Mouse (Mus musculus): ENCODE measurements at regions not wholly inside any gene's neighbourhood (a gene's known extent, or its start where the extent isn't known, plus 50 kb on each side); places are given as distances from the start of the nearest gene placed in this dataset.

DNA sequence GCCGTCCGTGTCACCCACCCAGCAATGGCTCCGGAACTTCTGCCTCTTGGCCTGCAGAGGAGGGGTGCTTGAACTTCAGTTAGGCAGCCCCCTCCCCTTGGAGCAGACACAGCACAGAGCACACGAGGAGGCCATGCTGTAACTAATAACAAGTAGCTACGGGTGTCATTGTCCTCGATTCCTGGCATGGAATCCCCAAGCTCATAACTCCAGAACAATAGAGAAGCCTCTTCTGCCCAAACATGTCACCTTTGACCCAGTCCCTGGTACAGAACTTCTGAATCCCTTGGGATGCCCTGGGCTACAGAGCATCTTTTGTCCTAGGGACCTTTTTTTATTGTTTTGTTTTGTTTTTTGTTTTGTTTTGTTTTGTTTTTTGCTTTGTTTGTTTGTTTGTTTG is 165.5 kb downstream of the Ly86 start:
- Histone ChIP-seq H3K27ac (ENCODE audit: control insufficient read depth, insufficient read depth, low read depth, low read length) (no peak overlapping the region), H3K4me1 (ENCODE audit: control insufficient read depth, insufficient read depth, low read length) (peaks cover 23% of the 10 kb centered on the region), H3K27me3 (ENCODE audit: control insufficient read depth, insufficient read depth, low read length) (no peaks in the 10 kb centered on the region), H3K4me3 (ENCODE audit: control insufficient read depth, low read depth, low read length) (no peak overlapping the region), H3K36me3 (ENCODE audit: control insufficient read depth, insufficient read depth, low read length) (no peaks in the 10 kb centered on the region)
- no peak for TF ChIP-seq POLR2A (IDR thresholded peaks at IDR 0.05; ENCODE audit: control insufficient read depth, low read depth, low read length)
- no peak for TF ChIP-seq CTCF (IDR thresholded peaks at IDR 0.05; ENCODE audit: control insufficient read depth, insufficient read depth, insufficient replicate concordance, low read depth, low read length)

DNA sequence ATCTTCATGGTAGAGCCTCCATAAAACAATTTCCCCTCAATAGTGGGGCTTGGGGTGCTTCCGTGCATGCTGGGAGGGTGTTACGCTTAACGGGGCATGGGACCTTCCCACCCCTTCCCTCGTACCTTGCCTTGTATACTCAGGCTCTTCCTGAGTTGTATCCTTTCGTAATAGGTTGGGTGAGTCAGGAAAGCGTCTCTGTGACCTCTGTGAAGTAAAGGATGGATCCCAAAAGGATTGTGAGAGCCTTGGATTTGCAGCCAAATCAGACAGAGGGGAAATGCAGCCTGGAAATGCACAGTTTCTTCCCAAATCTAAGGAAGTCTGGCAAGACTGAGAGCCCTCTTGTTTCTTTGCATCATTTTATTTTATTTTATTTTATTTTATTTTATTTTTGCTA is 166.0 kb downstream of the Ly86 start:
- H3K4me1 ChIP-seq (ENCODE audit: control insufficient read depth, insufficient read depth, low read length), result peaks cover 21% of the 10 kb centered on the region
- H3K27me3 ChIP-seq (ENCODE audit: control insufficient read depth, insufficient read depth, low read length), result no peaks in the 10 kb centered on the region
- no peaks in the 10 kb centered on the region for H3K36me3 ChIP-seq (ENCODE audit: control insufficient read depth, insufficient read depth, low read length)
- TF ChIP-seq POLR2A (IDR thresholded peaks at IDR 0.05; ENCODE audit: control insufficient read depth, low read depth, low read length) (no peak), CTCF (IDR thresholded peaks at IDR 0.05; ENCODE audit: control insufficient read depth, insufficient read depth, insufficient replicate concordance, low read depth, low read length) (no peak)
- no peak overlapping the region for H3K4me3 ChIP-seq (ENCODE audit: control insufficient read depth, low read depth, low read length)
- H3K27ac ChIP-seq (ENCODE audit: control insufficient read depth, insufficient read depth, low read depth, low read length), result no peak overlapping the region

DNA sequence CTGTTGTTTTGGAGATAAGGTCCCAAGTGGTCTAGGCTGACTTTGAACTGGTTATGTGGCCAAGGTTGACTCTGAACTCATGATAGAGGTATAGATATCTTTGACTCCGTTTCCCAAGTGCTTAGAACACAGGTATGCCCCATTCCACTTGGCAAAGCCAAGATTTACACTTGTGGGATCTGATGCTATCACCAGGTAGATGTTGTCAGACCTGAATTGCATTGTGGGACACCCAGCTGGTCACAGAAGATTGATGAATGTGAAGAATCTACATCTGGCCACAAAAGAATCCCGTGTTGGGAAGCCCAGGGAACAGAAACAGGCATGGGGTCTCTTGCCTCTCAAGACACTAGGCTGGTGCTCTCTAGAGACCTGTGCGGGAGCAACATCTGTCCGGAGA is 166.4 kb downstream of the Ly86 start:
- Histone ChIP-seq H3K4me3 (ENCODE audit: control insufficient read depth, low read depth, low read length) (no peak overlapping the region), H3K36me3 (ENCODE audit: control insufficient read depth, insufficient read depth, low read length) (no peaks in the 10 kb centered on the region), H3K4me1 (ENCODE audit: control insufficient read depth, insufficient read depth, low read length) (peaks cover 21% of the 10 kb centered on the region), H3K27me3 (ENCODE audit: control insufficient read depth, insufficient read depth, low read length) (no peaks in the 10 kb centered on the region), H3K27ac (ENCODE audit: control insufficient read depth, insufficient read depth, low read depth, low read length) (no peak overlapping the region)
- TF ChIP-seq CTCF (IDR thresholded peaks at IDR 0.05; ENCODE audit: control insufficient read depth, insufficient read depth, insufficient replicate concordance, low read depth, low read length) (no peak), POLR2A (IDR thresholded peaks at IDR 0.05; ENCODE audit: control insufficient read depth, low read depth, low read length) (no peak)

DNA sequence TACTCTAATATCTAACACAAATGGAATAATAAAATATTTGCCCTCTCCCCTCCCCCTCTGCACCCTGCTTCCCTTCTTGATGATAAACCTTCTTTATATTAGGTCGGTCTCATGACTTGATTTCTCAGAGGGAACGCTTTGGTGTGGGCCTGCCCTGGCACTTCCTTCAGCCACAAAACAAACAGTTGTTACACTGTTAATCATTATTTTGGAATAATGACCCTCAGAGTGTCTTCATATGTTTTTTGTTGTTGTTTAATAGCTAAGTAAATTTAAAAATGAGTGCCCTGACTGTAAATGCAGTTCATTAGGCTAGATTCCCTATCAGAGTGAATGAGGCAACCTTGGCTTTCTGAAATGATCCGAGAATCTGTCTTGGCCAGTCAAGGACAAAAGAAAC is 167.8 kb downstream of the Ly86 start:
- Histone ChIP-seq H3K27ac (ENCODE audit: control insufficient read depth, insufficient read depth, low read depth, low read length) (peak overlapping the region; percentile 61), H3K4me3 (ENCODE audit: control insufficient read depth, low read depth, low read length) (no peak overlapping the region), H3K4me1 (ENCODE audit: control insufficient read depth, insufficient read depth, low read length) (peaks cover 21% of the 10 kb centered on the region), H3K36me3 (ENCODE audit: control insufficient read depth, insufficient read depth, low read length) (no peaks in the 10 kb centered on the region), H3K27me3 (ENCODE audit: control insufficient read depth, insufficient read depth, low read length) (no peaks in the 10 kb centered on the region)
- no peak for TF ChIP-seq POLR2A (IDR thresholded peaks at IDR 0.05; ENCODE audit: control insufficient read depth, low read depth, low read length)
- no peak for TF ChIP-seq CTCF (IDR thresholded peaks at IDR 0.05; ENCODE audit: control insufficient read depth, insufficient read depth, insufficient replicate concordance, low read depth, low read length)

DNA sequence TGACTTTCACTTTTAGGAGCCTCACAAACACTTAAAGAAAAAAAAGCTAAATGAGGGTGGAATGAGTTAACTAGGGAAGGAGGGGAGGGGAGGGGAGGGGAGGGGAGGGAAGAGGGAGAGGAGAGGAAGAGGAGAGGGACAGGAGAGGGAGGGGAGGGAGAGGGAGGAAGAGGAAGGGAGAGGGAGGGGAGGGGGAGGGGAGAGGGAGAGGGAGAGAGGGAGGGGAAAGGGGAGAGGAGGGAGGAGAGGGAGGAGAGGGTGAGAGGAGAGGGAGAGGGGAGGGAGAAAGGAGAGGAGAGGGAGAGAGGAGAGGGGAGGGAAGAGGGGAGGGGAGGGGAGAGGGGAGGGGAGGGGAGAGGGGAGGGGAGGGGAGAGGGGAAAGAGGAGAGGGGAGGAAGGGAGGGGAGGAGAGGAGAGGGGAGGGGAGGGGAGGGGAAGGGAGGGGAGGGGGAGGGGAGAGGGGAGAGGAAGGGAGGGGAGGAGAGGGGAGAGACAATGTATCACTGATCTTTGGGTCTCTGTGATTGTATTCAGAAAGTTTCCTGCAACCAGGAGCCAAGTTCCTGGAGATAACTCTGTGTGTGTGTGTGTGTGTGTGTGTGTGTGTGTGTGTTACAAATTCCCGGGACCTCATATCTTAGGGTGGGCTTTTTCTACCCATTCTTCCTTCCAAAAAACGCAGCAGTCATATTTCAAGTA is 168.3 kb downstream of the Ly86 start:
- H3K4me1 ChIP-seq (ENCODE audit: control insufficient read depth, insufficient read depth, low read length), result peaks cover 20% of the 10 kb centered on the region
- no peaks in the 10 kb centered on the region for H3K27me3 ChIP-seq (ENCODE audit: control insufficient read depth, insufficient read depth, low read length)
- peak overlapping the region; percentile 72 for H3K27ac ChIP-seq (ENCODE audit: control insufficient read depth, insufficient read depth, low read depth, low read length)
- H3K36me3 ChIP-seq (ENCODE audit: control insufficient read depth, insufficient read depth, low read length), result no peaks in the 10 kb centered on the region
- TF ChIP-seq CTCF (IDR thresholded peaks at IDR 0.05; ENCODE audit: control insufficient read depth, insufficient read depth, insufficient replicate concordance, low read depth, low read length) (no peak), POLR2A (IDR thresholded peaks at IDR 0.05; ENCODE audit: control insufficient read depth, low read depth, low read length) (no peak)
- H3K4me3 ChIP-seq (ENCODE audit: control insufficient read depth, low read depth, low read length), result no peak overlapping the region

DNA sequence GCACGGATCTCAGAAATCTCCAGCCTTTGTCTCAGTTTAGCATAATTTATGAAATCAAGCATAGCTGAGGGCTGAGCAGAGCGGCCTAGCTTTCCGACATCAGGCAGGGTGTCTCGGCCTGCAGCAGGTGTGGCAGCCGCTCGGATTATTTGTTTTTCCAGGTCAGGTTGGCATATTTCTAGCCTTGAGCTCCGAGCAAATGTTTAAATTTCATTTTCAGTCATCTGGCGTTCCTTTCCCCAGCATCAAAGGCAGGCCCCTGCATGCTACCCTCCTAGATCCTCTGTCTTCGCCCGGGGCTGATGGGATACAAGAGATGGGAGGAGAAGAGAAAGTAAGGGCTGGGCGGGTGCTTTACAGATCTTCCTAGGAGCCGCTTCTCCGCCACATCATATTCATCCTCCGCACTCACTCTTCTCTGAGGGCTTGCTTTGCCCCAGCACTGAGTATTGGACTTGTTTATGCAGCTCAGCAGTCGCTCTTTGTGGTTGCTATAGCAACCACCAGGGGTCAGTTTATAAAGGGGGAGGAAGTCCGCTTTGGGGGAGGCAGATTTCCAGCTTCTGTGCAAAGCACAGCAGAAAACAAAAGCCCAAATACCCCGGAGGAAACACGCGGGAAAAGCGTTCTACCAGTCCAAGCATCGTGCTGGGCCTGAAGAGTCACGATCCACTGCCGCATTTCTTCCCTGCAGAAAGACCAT is 169.0 kb downstream of the Ly86 start:
- Histone ChIP-seq H3K4me1 (ENCODE audit: control insufficient read depth, insufficient read depth, low read length) (peaks cover 13% of the 10 kb centered on the region), H3K36me3 (ENCODE audit: control insufficient read depth, insufficient read depth, low read length) (no peaks in the 10 kb centered on the region), H3K27ac (ENCODE audit: control insufficient read depth, insufficient read depth, low read depth, low read length) (peak overlapping the region; percentile 72), H3K27me3 (ENCODE audit: control insufficient read depth, insufficient read depth, low read length) (no peaks in the 10 kb centered on the region), H3K4me3 (ENCODE audit: control insufficient read depth, low read depth, low read length) (peak overlapping the region; percentile 37)
- TF ChIP-seq CTCF (IDR thresholded peaks at IDR 0.05; ENCODE audit: control insufficient read depth, insufficient read depth, insufficient replicate concordance, low read depth, low read length) (no peak), POLR2A (IDR thresholded peaks at IDR 0.05; ENCODE audit: control insufficient read depth, low read depth, low read length) (no peak)

DNA sequence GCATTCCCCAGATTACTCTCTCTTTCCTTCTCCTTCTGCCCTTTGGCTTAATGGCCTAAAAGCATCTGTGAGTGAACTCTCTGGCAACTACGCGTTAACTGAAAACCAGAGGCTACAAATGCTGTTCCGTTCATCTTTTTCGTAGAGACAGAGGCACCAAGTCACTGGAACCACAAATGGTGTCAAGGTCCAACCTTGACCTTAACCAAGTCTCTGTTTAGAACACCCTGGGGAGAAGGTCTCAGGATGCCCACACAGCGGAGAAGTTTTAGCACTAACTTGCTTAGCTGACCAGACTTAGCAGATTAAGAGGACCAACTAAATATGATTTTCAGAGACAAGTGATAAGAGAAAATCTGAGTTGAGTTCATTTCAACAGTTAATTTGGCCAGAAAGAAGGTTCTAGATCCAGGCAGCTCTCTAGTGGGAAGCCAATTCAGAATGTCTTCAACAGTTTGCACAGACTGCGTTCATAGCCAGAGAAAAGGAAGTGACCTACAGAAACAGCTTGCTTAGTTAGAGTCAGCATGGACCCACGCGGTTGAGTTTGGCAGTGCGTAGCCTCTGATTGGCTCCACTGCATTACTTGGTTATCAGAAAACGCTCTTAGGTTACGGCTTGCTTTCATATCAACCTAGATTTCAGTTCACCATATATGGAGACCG is 169.8 kb downstream of the Ly86 start:
- Histone ChIP-seq H3K4me1 (ENCODE audit: control insufficient read depth, insufficient read depth, low read length) (peaks cover 11% of the 10 kb centered on the region), H3K36me3 (ENCODE audit: control insufficient read depth, insufficient read depth, low read length) (no peaks in the 10 kb centered on the region), H3K27ac (ENCODE audit: control insufficient read depth, insufficient read depth, low read depth, low read length) (peak overlapping the region; percentile 72), H3K4me3 (ENCODE audit: control insufficient read depth, low read depth, low read length) (peak overlapping the region; percentile 37), H3K27me3 (ENCODE audit: control insufficient read depth, insufficient read depth, low read length) (no peaks in the 10 kb centered on the region)
- no peak for TF ChIP-seq POLR2A (IDR thresholded peaks at IDR 0.05; ENCODE audit: control insufficient read depth, low read depth, low read length)

Measured in testis, adult 2 months (tissue).